In the genomic region with DNA sequence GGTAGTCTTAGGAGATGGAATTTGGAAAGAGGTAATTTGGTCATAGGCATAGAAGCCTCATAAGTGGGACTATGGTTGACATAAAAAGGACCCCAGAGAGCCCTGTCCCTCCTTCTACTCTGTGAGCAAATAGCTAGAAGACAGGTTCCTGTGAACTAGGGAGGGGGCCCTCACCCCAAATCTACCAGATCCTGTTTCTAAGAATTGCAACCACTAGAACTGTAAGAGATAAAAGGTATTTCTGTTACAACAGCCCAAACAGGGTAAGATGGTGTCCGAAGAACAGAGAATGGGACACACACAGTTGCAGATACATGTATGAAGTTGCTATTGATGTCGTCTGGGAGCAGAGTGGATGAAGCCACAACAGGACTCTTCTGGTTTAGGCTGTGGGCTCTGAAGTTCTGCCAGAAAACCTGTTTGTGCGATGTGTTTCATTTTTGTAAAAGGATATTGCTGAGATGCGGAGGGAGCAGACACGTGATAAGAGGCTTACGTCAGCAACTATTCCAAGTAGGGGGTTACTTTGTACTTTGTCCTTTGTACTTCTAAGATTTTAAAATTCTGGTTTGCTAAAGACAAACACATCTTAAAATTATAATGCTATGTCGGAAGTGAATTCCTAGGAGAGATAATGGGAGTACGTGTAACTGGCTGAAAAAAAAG, we compare ENCODE assay signal across 14 mouse cellular contexts.
"Had no signal": no experiment of that assay in that cellular context is flagged by ENCODE, and none has a peak within 500 bp of the region (broad histone marks: within the 10 kb centered on the region; RNA-seq: fewer than 3 reads in every experiment).

No protein-coding gene starts in this region.

- H3K4me3 ChIP-seq: layer of hippocampus, adult 2 months; limb, embryonic 13.5 days; midbrain, embryonic 13.5 days; neural tube, embryonic 12.5 days; stomach, embryonic 15.5 days had no signal

- H3K27me3 ChIP-seq: limb, embryonic 13.5 days; midbrain, embryonic 13.5 days; neural tube, embryonic 12.5 days; stomach, embryonic 15.5 days had no signal

- DNase-seq: kidney, adult 18-20 months; kidney, postnatal 10 days; lung, adult 18-20 months; retina, postnatal 1 day; right cerebral cortex, postnatal 4 days; spleen, adult 18-20 months; thymus, adult 2 months; thymus, postnatal 25 days had no signal

- H3K36me3 ChIP-seq: limb, embryonic 13.5 days; midbrain, embryonic 13.5 days; neural tube, embryonic 12.5 days; stomach, embryonic 15.5 days had no signal

- H3K4me1 ChIP-seq: stomach, embryonic 15.5 days had no signal

- ATAC-seq: midbrain, embryonic 13.5 days had no signal

- H3K27ac ChIP-seq: liver, embryonic 14.5 days; midbrain, embryonic 13.5 days; neural tube, embryonic 12.5 days had no signal
